Mouse (Mus musculus) neural tube, embryonic 13.5 days (tissue): Measurements from ENCODE around the gene Iqschfp. TPM values are rescaled to one million over a fixed set of nuclear protein-coding genes. Genes with fewer than 3 reads are reported as not detected.

ENCODE experiments used
- ATAC-seq: fragments of 200-750 bp; cut with Nextera tagmentation; 2 replicates; pipeline ENCODE4 v1.8.0; 2017; ENCODE audit warnings: low read depth, mild to moderate bottlenecking, moderate TSS enrichment, moderate library complexity
- H3K27ac ChIP-seq: fragments of 300-500 bp; sonication (generic); replicated peaks from 2 replicates; pipeline ENCODE4 v1.5.1; 2015; ENCODE audit warnings: moderate library complexity, mild to moderate bottlenecking, inconsistent platforms
- H3K27me3 ChIP-seq: fragments of 300-500 bp; sonication (generic); 2 replicates; pipeline ENCODE4 v1.6.1; 2015; ENCODE audit warnings: mild to moderate bottlenecking, inconsistent platforms
- H3K36me3 ChIP-seq: fragments of 300-500 bp; sonication (generic); 2 replicates; pipeline ENCODE4 v1.6.1; 2015; ENCODE audit warnings: mild to moderate bottlenecking, inconsistent platforms
- H3K4me1 ChIP-seq: fragments of 300-500 bp; sonication (generic); replicated peaks from 2 replicates; pipeline ENCODE4 v1.6.1; 2015; ENCODE audit warnings: inconsistent platforms
- H3K4me2 ChIP-seq: fragments of 300-500 bp; sonication (generic); 2 replicates; pipeline ENCODE4 v1.6.1; 2015; ENCODE audit warnings: inconsistent platforms, mild to moderate bottlenecking, moderate library complexity
- H3K4me3 ChIP-seq: fragments of 300-500 bp; sonication (generic); 2 replicates; pipeline ENCODE4 v1.5.1; 2015; ENCODE audit warnings: mild to moderate bottlenecking, inconsistent platforms
- H3K9ac ChIP-seq: fragments of 300-500 bp; sonication (generic); 2 replicates; pipeline ENCODE4 v1.6.1; 2015; ENCODE audit warnings: moderate library complexity, mild to moderate bottlenecking, inconsistent platforms
- H3K9me3 ChIP-seq: fragments of 300-500 bp; sonication (generic); 2 replicates; pipeline ENCODE4 v1.6.1; 2016; ENCODE audit warnings: inconsistent platforms
- WGBS: fragments of 180-500 bp; shearing (Covaris S2); methylation state at CpG from one replicate; pipeline ENCODE4 v1.1.7; 2015; 5-methylcytosine and 5-hydroxymethylcytosine counted together
- polyA plus RNA-seq: library from polyadenylated mRNA; unstranded; fragments of >200 nt; fragmentation: Nextera tagmentation; extraction: Ambion mirVana; gene quantifications from 2 replicates; pipeline ENCODE4 v1.2.1, GENCODE M21; 2015

Gene Iqschfp
- polyA plus RNA-seq, 1 experiment from 2014 or later, result 4.1 TPM

- WGBS, result 80% methylated on average over 5 of the region's 5 CpGs
- ATAC-seq, result no peak
- no peak overlapping the region for H3K4me2 ChIP-seq
Observed at GRCm38 (mm10) chr3:68510872-68511271, 618.8 kb downstream of the Iqschfp start.

GRCm38 (mm10) chr3:68511744-68512143, 619.7 kb downstream of the Iqschfp start:
- H3K27me3 ChIP-seq, result no peaks in the 10 kb centered on the region
- H3K36me3 ChIP-seq, result no peaks in the 10 kb centered on the region
- H3K27ac ChIP-seq, result no peak overlapping the region
- peaks cover 63% of the 10 kb centered on the region for H3K4me1 ChIP-seq
- no peak overlapping the region for H3K4me3 ChIP-seq
- no peak overlapping the region for H3K9ac ChIP-seq
- no peaks in the 10 kb centered on the region for H3K9me3 ChIP-seq
- no peak overlapping the region for H3K4me2 ChIP-seq
- WGBS, result 80% methylated on average over 4 of the region's 4 CpGs
- ATAC-seq, result no peak

More at GRCm38 (mm10) chr3:68510872-68511271, 618.8 kb downstream of the Iqschfp start:
- Histone ChIP-seq H3K36me3 (no peaks in the 10 kb centered on the region), H3K9me3 (no peaks in the 10 kb centered on the region), H3K9ac (no peak overlapping the region), H3K27ac (no peak overlapping the region), H3K4me1 (peaks cover 55% of the 10 kb centered on the region), H3K27me3 (no peaks in the 10 kb centered on the region), H3K4me3 (no peak overlapping the region)

- Histone ChIP-seq H3K27me3 (no peaks in the 10 kb centered on the region), H3K4me2 (no peak overlapping the region), H3K9ac (no peak overlapping the region), H3K4me3 (no peak overlapping the region), H3K36me3 (no peaks in the 10 kb centered on the region), H3K27ac (no peak overlapping the region), H3K4me1 (peaks cover 65% of the 10 kb centered on the region), H3K9me3 (no peaks in the 10 kb centered on the region)
- ATAC-seq, result no peak
- 75% methylated on average over 11 of the region's 11 CpGs for WGBS
Observed at GRCm38 (mm10) chr3:68512327-68512726, 620.3 kb downstream of the Iqschfp start.

GRCm38 (mm10) chr3:68513340-68514119, 621.5 kb downstream of the Iqschfp start:
- Histone ChIP-seq H3K4me3 (no peak overlapping the region), H3K4me2 (no peak overlapping the region), H3K36me3 (no peaks in the 10 kb centered on the region), H3K9ac (no peak overlapping the region), H3K9me3 (no peaks in the 10 kb centered on the region), H3K4me1 (peaks cover 60% of the 10 kb centered on the region), H3K27ac (peak overlapping the region; percentile 74), H3K27me3 (no peaks in the 10 kb centered on the region)
- 43% methylated on average over 7 of the region's 7 CpGs for WGBS
- peak; percentile 76 for ATAC-seq

GRCm38 (mm10) chr3:68514120-68514497, 622.1 kb downstream of the Iqschfp start:
- Histone ChIP-seq H3K4me3 (no peak overlapping the region), H3K4me2 (no peak overlapping the region), H3K27me3 (no peaks in the 10 kb centered on the region), H3K4me1 (peaks cover 54% of the 10 kb centered on the region), H3K27ac (peak overlapping the region; percentile 74), H3K9me3 (no peaks in the 10 kb centered on the region), H3K9ac (no peak overlapping the region), H3K36me3 (no peaks in the 10 kb centered on the region)
- 37% methylated on average over 3 of the region's 3 CpGs for WGBS
- ATAC-seq, result peak; percentile 68

- Histone ChIP-seq H3K27me3 (no peaks in the 10 kb centered on the region), H3K4me2 (no peak overlapping the region), H3K9me3 (no peaks in the 10 kb centered on the region), H3K36me3 (no peaks in the 10 kb centered on the region), H3K9ac (no peak overlapping the region), H3K4me1 (peaks cover 51% of the 10 kb centered on the region), H3K27ac (peak overlapping the region; percentile 49; the same call in 1 of the 2 replicates), H3K4me3 (no peak overlapping the region)
- ATAC-seq, result no peak
- 62% methylated on average over 3 of the region's 3 CpGs for WGBS
Observed at GRCm38 (mm10) chr3:68514717-68515116, 622.7 kb downstream of the Iqschfp start.

GRCm38 (mm10) chr3:68516393-68517081, 624.5 kb downstream of the Iqschfp start:
- Histone ChIP-seq H3K9ac (no peak overlapping the region), H3K9me3 (no peaks in the 10 kb centered on the region), H3K4me2 (no peak overlapping the region), H3K4me3 (no peak overlapping the region), H3K27me3 (no peaks in the 10 kb centered on the region), H3K36me3 (no peaks in the 10 kb centered on the region), H3K27ac (peak overlapping the region; percentile 69), H3K4me1 (peaks cover 51% of the 10 kb centered on the region)
- ATAC-seq, result no peak
- 70% methylated on average over 12 of the region's 12 CpGs for WGBS

- no peaks in the 10 kb centered on the region for H3K9me3 ChIP-seq
- H3K36me3 ChIP-seq, result no peaks in the 10 kb centered on the region
- WGBS, result 41% methylated on average over 7 of the region's 7 CpGs
- H3K27me3 ChIP-seq, result no peaks in the 10 kb centered on the region
- H3K4me3 ChIP-seq, result no peak overlapping the region
- H3K4me1 ChIP-seq, result peaks cover 49% of the 10 kb centered on the region
- peak overlapping the region; percentile 69 for H3K27ac ChIP-seq
- no peak overlapping the region for H3K4me2 ChIP-seq
- H3K9ac ChIP-seq, result no peak overlapping the region
- ATAC-seq, result no peak
Observed at GRCm38 (mm10) chr3:68517236-68517635, 625.2 kb downstream of the Iqschfp start.

GRCm38 (mm10) chr3:68518041-68518440, 626.0 kb downstream of the Iqschfp start:
- Histone ChIP-seq H3K4me3 (no peak overlapping the region), H3K27ac (no peak overlapping the region), H3K9me3 (no peaks in the 10 kb centered on the region), H3K27me3 (no peaks in the 10 kb centered on the region), H3K9ac (no peak overlapping the region), H3K4me1 (peaks cover 41% of the 10 kb centered on the region), H3K36me3 (no peaks in the 10 kb centered on the region), H3K4me2 (no peak overlapping the region)
- 89% methylated on average over 8 of the region's 8 CpGs for WGBS
- ATAC-seq, result no peak

- no peaks in the 10 kb centered on the region for H3K27me3 ChIP-seq
- ATAC-seq, result no peak
- no peaks in the 10 kb centered on the region for H3K36me3 ChIP-seq
- no peak overlapping the region for H3K9ac ChIP-seq
- H3K4me3 ChIP-seq, result no peak overlapping the region
- 91% methylated on average over 5 of the region's 5 CpGs for WGBS
- H3K27ac ChIP-seq, result no peak overlapping the region
- no peak overlapping the region for H3K4me2 ChIP-seq
- H3K4me1 ChIP-seq, result peaks cover 37% of the 10 kb centered on the region
- no peaks in the 10 kb centered on the region for H3K9me3 ChIP-seq
Observed at GRCm38 (mm10) chr3:68518586-68518985, 626.6 kb downstream of the Iqschfp start.

- no peak overlapping the region for H3K9ac ChIP-seq
- 83% methylated on average over 10 of the region's 10 CpGs for WGBS
- no peak for ATAC-seq
- H3K9me3 ChIP-seq, result no peaks in the 10 kb centered on the region
- no peaks in the 10 kb centered on the region for H3K27me3 ChIP-seq
- H3K27ac ChIP-seq, result no peak overlapping the region
- H3K4me3 ChIP-seq, result no peak overlapping the region
- H3K4me2 ChIP-seq, result no peak overlapping the region
- H3K4me1 ChIP-seq, result peaks cover 15% of the 10 kb centered on the region
- no peaks in the 10 kb centered on the region for H3K36me3 ChIP-seq
Observed at GRCm38 (mm10) chr3:68525361-68525878, 633.4 kb downstream of the Iqschfp start.

GRCm38 (mm10) chr3:68526416-68526815, 634.4 kb downstream of the Iqschfp start:
- no peak for ATAC-seq
- H3K27me3 ChIP-seq, result no peaks in the 10 kb centered on the region

More at GRCm38 (mm10) chr3:68526416-68526815, 634.4 kb downstream of the Iqschfp start:
- H3K36me3 ChIP-seq, result no peaks in the 10 kb centered on the region
- H3K27ac ChIP-seq, result 0 out of 2 replicates have a peak overlapping the region, but pooled peaks have one; percentile 20
- no peak overlapping the region for H3K4me3 ChIP-seq
- H3K9ac ChIP-seq, result no peak overlapping the region
- H3K9me3 ChIP-seq, result no peaks in the 10 kb centered on the region
- WGBS, result 45% methylated on average over 4 of the region's 4 CpGs
- no peak overlapping the region for H3K4me2 ChIP-seq
- peaks cover 15% of the 10 kb centered on the region for H3K4me1 ChIP-seq
